Mouse (Mus musculus): ENCODE data around the gene Vmn1r205. TPM values are rescaled to one million over a fixed set of nuclear protein-coding genes. Genes with fewer than 3 reads are reported as not detected.
"Not testable (repeated sequence)": the region's sequence is repeated elsewhere in the genome, so short reads cannot be mapped to it uniquely, and the experiment has no call there.

Vmn1r205 gene
- not detected for total RNA-seq (2021)

- DNase-seq (ENCODE audit: low spot score), result no peak
- intact Hi-C loops (cut with DNase I), result no loop called here
These were observed at the start of gene Vmn1r205 for GRCm38 (mm10) chr13:22592900-22593299. TSS of gene Vmn1r205 (minus strand) at chr13:22593000.

GRCm38 (mm10) chr13:22624151-22624550, 31.4 kb upstream of the Vmn1r205 start, which contains the start of gene Vmn1r206:
TSS of gene Vmn1r206 (minus strand) at chr13:22624251.
- intact Hi-C loops (cut with DNase I); DNase-seq (ENCODE audit: low spot score): not testable (repeated sequence)

GRCm38 (mm10) chr13:22583336-22583735, 9.5 kb downstream of the Vmn1r205 start:
- intact Hi-C loops (cut with DNase I); DNase-seq (ENCODE audit: low spot score): not testable (repeated sequence)

GRCm38 (mm10) chr13:22574911-22575310, 17.9 kb downstream of the Vmn1r205 start:
- DNase-seq (ENCODE audit: low spot score); intact Hi-C loops (cut with DNase I): not testable (repeated sequence)

GRCm38 (mm10) chr13:22552898-22553297, 39.9 kb downstream of the Vmn1r205 start, which contains the start of gene Vmn1r204:
TSS of gene Vmn1r204 (plus strand) at chr13:22553198.
- DNase-seq (ENCODE audit: low spot score); intact Hi-C loops (cut with DNase I): not testable (repeated sequence)

Other genes with a start within 250 kb of the Vmn1r205 start
- gene Vmn1r198, start 242.6 kb downstream of the Vmn1r205 start, total RNA-seq (2021), result not detected
- gene Vmn1r199, start 213.2 kb downstream of the Vmn1r205 start, total RNA-seq (2021), result not detected
- gene Vmn1r200, start 202.6 kb downstream of the Vmn1r205 start, total RNA-seq (2021), result not detected
- not detected for gene Vmn1r201, start 121.1 kb downstream of the Vmn1r205 start, total RNA-seq (2021)
- gene Vmn1r202, start 87.6 kb downstream of the Vmn1r205 start, total RNA-seq (2021), result not detected
- not detected for gene Vmn1r203, start 74.9 kb downstream of the Vmn1r205 start, total RNA-seq (2021)
- not detected for gene Vmn1r204, start 39.8 kb downstream of the Vmn1r205 start, total RNA-seq (2021)
- gene Vmn1r206, start 31.3 kb upstream of the Vmn1r205 start, total RNA-seq (2021), result not detected
- gene Vmn1r207-ps, start 136.6 kb upstream of the Vmn1r205 start, total RNA-seq (2021), result not detected
- not detected for gene Vmn1r208, start 184.4 kb upstream of the Vmn1r205 start, total RNA-seq (2021)
- not detected for gene Vmn1r209, start 216.7 kb upstream of the Vmn1r205 start, total RNA-seq (2021)
- gene Vmn1r210, start 238.3 kb upstream of the Vmn1r205 start, total RNA-seq (2021), result not detected

Data from heart, postnatal 25 days (tissue).